Mouse (Mus musculus) cerebellum, adult 9-11 months (tissue): ENCODE results near the gene Wbp1l.

ENCODE experiments used
- DNase-seq: peaks from one replicate; pipeline ENCODE4 v3.0.0; 2022

The Wbp1l gene

DNA sequence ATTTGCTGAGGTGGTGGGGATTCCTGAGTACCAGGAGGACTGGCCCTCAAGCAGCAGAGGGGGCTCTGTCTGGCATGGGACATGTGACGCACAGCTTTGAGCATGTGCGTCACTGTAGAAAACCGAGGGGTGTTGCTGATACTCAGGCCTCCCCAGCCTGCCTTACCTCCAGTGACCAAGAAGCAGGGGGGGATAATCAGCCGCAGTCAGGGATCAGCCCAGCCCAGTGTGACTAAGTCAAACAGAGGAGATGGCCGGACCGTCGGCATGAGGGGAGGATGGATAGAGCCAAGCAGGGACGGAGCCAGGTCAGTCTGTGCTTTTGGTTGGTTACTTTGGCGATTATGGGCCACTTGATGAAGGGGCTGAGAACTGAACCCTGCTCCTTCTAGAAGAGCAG, 32.8 kb downstream of the Wbp1l start:
- DNase-seq, result no peak

DNA sequence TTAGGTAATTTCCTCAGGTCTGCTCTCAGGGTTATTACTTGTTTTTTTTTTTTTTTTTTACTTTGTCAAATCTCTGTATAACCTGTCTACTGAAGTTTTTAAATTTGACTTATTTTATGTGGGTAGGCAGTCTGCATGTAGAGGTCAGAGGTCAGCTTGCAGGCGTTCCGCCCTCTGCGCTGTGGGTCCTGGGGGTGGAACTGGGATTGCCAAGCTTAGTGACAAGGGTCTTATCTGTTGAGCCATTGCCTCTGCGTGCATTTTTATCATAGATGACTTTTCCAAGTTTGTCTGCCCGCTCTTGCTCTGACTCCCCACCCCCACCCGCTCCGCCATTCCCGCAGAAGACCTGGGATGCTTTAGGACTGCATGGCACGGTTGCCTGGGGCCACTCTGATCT, 36.9 kb downstream of the Wbp1l start:
- DNase-seq, result no peak

GRCm38 (mm10) chr19:46637598-46637997, 38.7 kb downstream of the Wbp1l start:
- DNase-seq, result no peak

- DNase-seq, result no peak
These were observed 40.2 kb downstream of the Wbp1l start for GRCm38 (mm10) chr19:46639053-46639452.

- no peak for DNase-seq
These were observed 40.6 kb downstream of the Wbp1l start for GRCm38 (mm10) chr19:46639496-46639895.

DNA sequence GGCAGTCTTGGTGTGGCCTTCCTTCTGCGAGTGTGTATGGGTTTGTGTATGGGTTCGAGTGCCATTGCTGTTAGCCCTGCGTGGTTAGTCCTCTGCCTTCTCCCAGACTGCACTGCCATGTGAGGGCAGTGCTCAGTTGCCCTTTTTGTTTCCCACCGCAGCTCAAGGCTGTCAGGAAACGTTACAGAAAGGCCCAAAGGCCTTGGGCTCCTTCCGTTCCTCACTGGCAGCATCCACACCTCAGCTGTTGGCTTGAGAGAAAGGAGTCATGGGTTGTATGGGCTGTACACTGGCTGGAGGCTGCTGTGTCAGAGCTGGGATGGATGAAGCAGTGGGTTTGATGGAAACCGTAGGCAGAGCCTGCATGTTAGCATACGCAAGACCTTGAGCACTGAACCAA, 41.9 kb downstream of the Wbp1l start:
- no peak for DNase-seq

GRCm38 (mm10) chr19:46641420-46642085, 42.7 kb downstream of the Wbp1l start:
- DNase-seq, result no peak

DNA sequence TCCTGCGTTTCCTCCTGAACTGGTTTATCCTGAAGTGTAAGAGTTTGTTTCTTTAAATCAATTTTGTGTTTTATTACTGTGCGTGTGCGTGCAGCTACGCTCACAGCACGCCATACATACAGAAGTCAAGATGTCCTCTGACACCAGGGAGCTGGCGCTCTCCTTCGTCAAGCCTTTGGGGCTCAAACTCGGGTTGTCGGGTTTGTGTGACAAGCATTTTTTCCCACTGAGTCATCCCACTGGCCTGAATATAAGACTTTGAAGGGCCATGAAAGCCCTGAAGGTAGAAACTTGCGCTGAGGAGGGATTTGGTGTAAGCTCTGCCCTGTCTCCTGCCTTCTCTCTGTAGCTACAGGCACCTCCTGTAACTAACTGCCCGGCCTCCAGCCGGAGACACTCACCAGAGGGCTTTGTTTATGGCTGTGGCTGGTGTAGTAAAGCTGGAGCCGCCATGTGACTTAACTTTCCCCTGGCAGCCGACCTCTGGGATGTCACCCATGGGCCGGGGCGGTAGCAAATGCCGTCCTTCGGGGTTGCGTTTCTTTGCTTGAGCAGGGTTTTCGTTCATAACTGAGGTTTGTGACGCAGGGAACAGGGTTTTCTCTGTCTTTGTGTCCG, 43.4 kb downstream of the Wbp1l start:
- DNase-seq, result no peak

DNA sequence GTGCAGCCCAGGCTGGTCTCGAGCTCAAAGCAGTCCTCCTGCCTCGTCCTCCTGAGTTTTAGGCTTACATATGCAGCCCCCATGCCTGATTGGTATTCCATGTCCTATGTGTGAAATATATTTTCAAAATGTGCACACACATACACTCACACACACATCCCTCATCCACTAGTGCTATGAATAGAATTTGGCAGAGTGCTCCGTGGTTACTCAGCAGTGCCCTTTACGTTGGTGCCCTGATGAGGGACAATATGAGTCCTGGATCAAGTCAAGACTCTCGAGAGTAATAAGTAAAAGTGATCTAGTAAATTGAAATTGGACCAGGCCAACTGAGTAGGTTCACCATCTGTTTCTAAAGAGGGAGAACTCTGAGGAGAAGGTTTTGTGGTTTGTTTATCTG, 44.4 kb downstream of the Wbp1l start:
- no peak for DNase-seq

- no peak for DNase-seq
These were observed 45.5 kb downstream of the Wbp1l start for GRCm38 (mm10) chr19:46644343-46644792.

DNA sequence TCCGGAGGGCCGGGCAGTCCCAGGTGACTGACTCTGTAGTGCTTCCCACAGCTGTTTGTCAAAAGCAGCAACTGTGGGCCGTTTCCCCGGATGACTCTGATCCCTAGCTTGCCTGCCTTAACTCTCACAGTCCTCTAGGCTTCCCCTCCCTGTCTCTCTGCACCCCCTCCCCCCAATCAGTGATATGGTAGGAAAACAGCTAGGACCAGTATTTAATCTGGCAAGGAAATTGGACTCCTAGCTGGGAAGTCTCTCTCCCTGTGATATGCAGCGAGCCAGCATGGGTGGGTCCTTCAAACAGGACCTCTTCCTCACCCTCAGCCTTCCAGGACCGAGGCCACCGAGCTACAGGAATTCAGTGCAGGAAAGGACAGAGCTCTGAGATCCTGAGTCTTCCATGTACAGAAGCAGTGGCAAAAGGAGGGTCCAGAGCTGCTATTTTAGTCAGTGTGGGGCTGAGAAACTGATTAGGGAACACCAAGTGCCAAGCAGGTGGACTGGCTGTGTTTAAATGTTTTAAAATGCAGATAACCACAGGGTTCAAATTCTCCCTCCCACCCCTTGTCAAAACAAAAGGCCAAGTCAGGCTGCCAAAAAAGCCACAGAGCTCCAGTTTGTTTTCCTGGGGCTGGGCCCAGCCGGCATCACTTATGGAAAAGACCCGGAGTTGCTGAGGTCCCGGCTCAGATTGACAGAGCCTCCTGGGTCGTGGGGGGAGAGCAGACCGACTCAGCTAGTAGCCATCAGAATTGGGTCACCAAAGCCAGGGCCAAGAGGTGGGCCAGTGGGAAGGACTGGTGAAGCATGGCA, 46.1 kb downstream of the Wbp1l start:
- no peak for DNase-seq

DNA sequence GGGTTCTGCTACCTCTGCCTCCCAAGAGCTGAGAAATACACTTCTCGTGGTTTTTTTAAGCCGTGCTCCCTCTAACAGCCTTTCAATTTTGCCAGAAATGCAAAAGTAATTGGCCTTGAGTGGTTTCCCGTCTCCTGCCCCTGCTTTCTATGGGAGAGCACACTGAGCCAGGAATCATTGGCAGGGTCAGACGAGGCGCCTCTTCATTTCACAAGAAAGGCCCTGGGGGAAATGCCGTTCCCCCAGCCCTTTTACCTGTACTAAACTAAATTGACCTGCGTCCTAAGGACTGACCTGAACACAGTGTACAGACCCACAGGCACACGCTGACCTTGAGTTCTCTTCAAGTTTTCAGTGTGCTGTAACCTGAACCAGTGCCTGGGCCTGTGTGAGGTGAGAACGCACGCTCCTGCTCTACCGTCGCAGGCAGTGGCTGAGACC, 47.2 kb downstream of the Wbp1l start:
- DNase-seq, result no peak

- no peak for DNase-seq
These were observed 48.4 kb downstream of the Wbp1l start for GRCm38 (mm10) chr19:46647254-46647653.

DNA sequence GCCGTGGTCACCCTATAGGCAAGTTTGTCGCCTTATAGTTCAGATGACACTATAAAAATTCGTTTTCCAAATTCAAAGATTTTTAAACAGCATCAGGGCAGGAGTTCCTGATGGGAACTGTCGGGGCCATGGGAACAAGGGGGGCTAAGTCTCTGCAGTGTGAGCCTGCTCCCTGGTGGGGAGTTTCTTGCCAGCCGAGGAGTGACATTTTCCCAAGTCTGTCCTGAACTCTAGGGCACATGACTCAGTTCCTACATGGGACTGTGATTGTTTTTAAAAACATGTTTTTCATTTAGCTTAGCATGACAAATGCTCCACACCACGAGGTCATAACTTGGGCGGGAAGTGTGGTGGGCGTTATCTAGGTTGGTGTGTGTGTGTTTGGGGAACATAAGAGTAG, 49.0 kb downstream of the Wbp1l start:
- DNase-seq, result no peak

- DNase-seq, result no peak
These were observed 49.7 kb downstream of the Wbp1l start for GRCm38 (mm10) chr19:46648565-46648964.

GRCm38 (mm10) chr19:46653188-46653587, 54.3 kb downstream of the Wbp1l start:
- DNase-seq, result no peak

DNA sequence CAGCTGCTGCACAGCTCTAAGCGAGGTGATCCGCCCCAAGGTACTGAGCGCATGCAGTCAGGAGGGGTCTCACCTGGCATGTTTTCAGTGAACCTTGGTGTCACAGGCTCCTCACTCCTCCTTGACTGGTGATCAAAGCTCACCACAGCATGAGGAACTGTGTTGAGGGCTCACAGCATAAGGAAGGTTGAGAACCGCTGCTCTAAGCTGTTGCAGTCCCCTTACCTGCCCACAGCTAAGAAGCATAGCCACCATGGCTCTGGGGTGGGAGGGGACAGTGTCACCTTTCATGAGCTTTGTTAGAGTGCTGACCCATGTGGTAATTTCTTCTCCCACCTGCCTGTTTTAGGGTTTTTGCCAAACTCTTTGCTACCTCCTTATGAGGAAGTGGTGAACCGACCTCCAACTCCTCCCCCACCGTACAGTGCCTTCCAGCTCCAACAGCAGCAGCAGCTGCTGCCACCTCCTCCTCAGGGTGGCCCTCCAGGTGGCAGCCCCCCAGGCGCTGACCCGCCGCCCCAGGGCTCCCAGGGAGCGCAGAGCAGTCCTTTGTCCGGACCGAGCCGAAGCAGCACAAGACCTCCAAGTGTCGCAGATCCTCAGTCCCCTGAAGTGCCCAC, 54.8 kb downstream of the Wbp1l start:
- no peak for DNase-seq

GRCm38 (mm10) chr19:46655626-46656025, 56.7 kb downstream of the Wbp1l start:
- no peak for DNase-seq

- DNase-seq, result no peak
These were observed 57.4 kb downstream of the Wbp1l start for GRCm38 (mm10) chr19:46656151-46656840.

GRCm38 (mm10) chr19:46657339-46658020, 58.6 kb downstream of the Wbp1l start:
- no peak for DNase-seq

GRCm38 (mm10) chr19:46658348-46658747, 59.5 kb downstream of the Wbp1l start:
- DNase-seq, result no peak

- DNase-seq, result no peak
These were observed 60.0 kb downstream of the Wbp1l start for GRCm38 (mm10) chr19:46658851-46659250.
